Mouse (Mus musculus) megakaryocyte, embryonic 14.5 days (primary cell): Measurements from ENCODE around the gene Tfb1m. TPM values are rescaled to one million over a fixed set of nuclear protein-coding genes. Genes with fewer than 3 reads are reported as not detected.

ENCODE experiments used
- H3K27me3 ChIP-seq: replicated peaks from 2 replicates; pipeline ENCODE3; 2012; ENCODE audit warnings: inconsistent platforms
- H3K36me3 ChIP-seq: replicated peaks from 2 replicates; pipeline ENCODE3; 2012; ENCODE audit warnings: low read length, inconsistent platforms, mixed read lengths
- H3K4me1 ChIP-seq: 2 replicates; pipeline ENCODE4 v1.6.1; 2012; ENCODE audit warnings: inconsistent platforms
- H3K4me3 ChIP-seq: replicated peaks from 2 replicates; pipeline ENCODE3; 2012; ENCODE audit warnings: moderate library complexity, mild to moderate bottlenecking, inconsistent platforms
- H3K9me3 ChIP-seq: 2 replicates; pipeline ENCODE4 v1.6.1; 2012; ENCODE audit warnings: inconsistent platforms
- FLI1 ChIP-seq: IDR thresholded peaks from 2 replicates; pipeline ENCODE4 v1.6.1; 2012; ENCODE audit warnings: low read length, inconsistent platforms, mixed read lengths
- GATA1 ChIP-seq: IDR thresholded peaks from 3 replicates; pipeline ENCODE4 v1.6.1; 2012; ENCODE audit warnings: mixed read lengths, low read length, inconsistent platforms, borderline replicate concordance
- polyA plus RNA-seq: library from polyadenylated mRNA; stranded (reverse); fragments of >175 nt; gene quantifications from 2 replicates; pipeline ENCODE4 v1.2.3, GENCODE M21; 2012; ENCODE audit warnings: low replicate concordance; ENCODE audit not compliant: insufficient read depth

Gene Tfb1m
- polyA plus RNA-seq, 1 experiment, result 0.53 TPM

GRCm38 (mm10) chr17:3547725-3548124 lies 9.9 kb downstream of the Tfb1m start:
- H3K36me3 ChIP-seq, result peaks cover 35% of the 10 kb centered on the region
- H3K27me3 ChIP-seq, result no peaks in the 10 kb centered on the region
- peaks cover 31% of the 10 kb centered on the region for H3K4me1 ChIP-seq
- TF ChIP-seq GATA1 (no peak), FLI1 (no peak)
- no peaks in the 10 kb centered on the region for H3K9me3 ChIP-seq
- no peak overlapping the region for H3K4me3 ChIP-seq

GRCm38 (mm10) chr17:3541033-3541432 lies 16.5 kb downstream of the Tfb1m start:
- peaks cover 43% of the 10 kb centered on the region for H3K36me3 ChIP-seq
- no peaks in the 10 kb centered on the region for H3K9me3 ChIP-seq
- H3K27me3 ChIP-seq, result no peaks in the 10 kb centered on the region
- TF ChIP-seq GATA1, result no peak
- TF ChIP-seq FLI1, result no peak
- no peak overlapping the region for H3K4me3 ChIP-seq
- peaks cover 42% of the 10 kb centered on the region for H3K4me1 ChIP-seq

GRCm38 (mm10) chr17:3540304-3540703 lies 17.3 kb downstream of the Tfb1m start:
- H3K27me3 ChIP-seq, result no peaks in the 10 kb centered on the region
- no peaks in the 10 kb centered on the region for H3K9me3 ChIP-seq
- H3K4me3 ChIP-seq, result peak overlapping the region; percentile 0
- H3K4me1 ChIP-seq, result peaks cover 40% of the 10 kb centered on the region
- H3K36me3 ChIP-seq, result peaks cover 43% of the 10 kb centered on the region
- TF ChIP-seq GATA1 (no peak), FLI1 (no peak)

GRCm38 (mm10) chr17:3533425-3533824 lies 24.2 kb downstream of the Tfb1m start:
- Histone ChIP-seq H3K4me3 (no peak overlapping the region), H3K9me3 (no peaks in the 10 kb centered on the region), H3K27me3 (no peaks in the 10 kb centered on the region), H3K36me3 (peaks cover 33% of the 10 kb centered on the region), H3K4me1 (peaks cover 32% of the 10 kb centered on the region)
- TF ChIP-seq FLI1, result no peak
- TF ChIP-seq GATA1, result no peak

- no peak within 1 kb of the TSS for H3K4me3 ChIP-seq
- TF ChIP-seq FLI1 (no peak), GATA1 (no peak)
- H3K4me1 ChIP-seq, result peaks cover 29% of the 10 kb centered on the region
- H3K9me3 ChIP-seq, result no peaks in the 10 kb centered on the region
- H3K36me3 ChIP-seq, result peaks cover 30% of the 10 kb centered on the region
- no peaks in the 10 kb centered on the region for H3K27me3 ChIP-seq
These were observed 25.3 kb downstream of the Tfb1m start, which contains the start of gene Cldn20 for GRCm38 (mm10) chr17:3532254-3532653. Gene Cldn20, plus strand, starts transcription at chr17:3532554.

GRCm38 (mm10) chr17:3531641-3532040 lies 25.9 kb downstream of the Tfb1m start:
- no peaks in the 10 kb centered on the region for H3K27me3 ChIP-seq
- no peak for TF ChIP-seq GATA1
- peaks cover 34% of the 10 kb centered on the region for H3K36me3 ChIP-seq
- no peaks in the 10 kb centered on the region for H3K9me3 ChIP-seq
- peaks cover 29% of the 10 kb centered on the region for H3K4me1 ChIP-seq
- H3K4me3 ChIP-seq, result no peak overlapping the region

- peaks cover 35% of the 10 kb centered on the region for H3K4me1 ChIP-seq
- TF ChIP-seq GATA1 (no peak), FLI1 (no peak)
- no peaks in the 10 kb centered on the region for H3K27me3 ChIP-seq
- peaks cover 40% of the 10 kb centered on the region for H3K36me3 ChIP-seq
- H3K9me3 ChIP-seq, result no peaks in the 10 kb centered on the region
- no peak overlapping the region for H3K4me3 ChIP-seq
These were observed 27.0 kb downstream of the Tfb1m start for GRCm38 (mm10) chr17:3530549-3530948.

GRCm38 (mm10) chr17:3529523-3529922 lies 28.1 kb downstream of the Tfb1m start:
- peaks cover 40% of the 10 kb centered on the region for H3K36me3 ChIP-seq
- peaks cover 32% of the 10 kb centered on the region for H3K4me1 ChIP-seq
- no peaks in the 10 kb centered on the region for H3K27me3 ChIP-seq
- no peaks in the 10 kb centered on the region for H3K9me3 ChIP-seq
- H3K4me3 ChIP-seq, result no peak overlapping the region
- no peak for TF ChIP-seq GATA1

GRCm38 (mm10) chr17:3527841-3528471 lies 29.6 kb downstream of the Tfb1m start:
- Histone ChIP-seq H3K4me3 (no peak overlapping the region), H3K4me1 (peaks cover 32% of the 10 kb centered on the region), H3K27me3 (no peaks in the 10 kb centered on the region), H3K36me3 (peaks cover 39% of the 10 kb centered on the region), H3K9me3 (no peaks in the 10 kb centered on the region)
- TF ChIP-seq FLI1 (no peak), GATA1 (no peak)

GRCm38 (mm10) chr17:3520344-3520743 lies 37.2 kb downstream of the Tfb1m start:
- peaks cover 47% of the 10 kb centered on the region for H3K36me3 ChIP-seq
- no peaks in the 10 kb centered on the region for H3K9me3 ChIP-seq
- TF ChIP-seq FLI1, result no peak
- H3K4me3 ChIP-seq, result no peak overlapping the region
- no peaks in the 10 kb centered on the region for H3K27me3 ChIP-seq
- H3K4me1 ChIP-seq, result peaks cover 4% of the 10 kb centered on the region; the same call in 1 of the 2 replicates

- Histone ChIP-seq H3K4me3 (no peak overlapping the region), H3K4me1 (peaks cover 4% of the 10 kb centered on the region), H3K36me3 (peaks cover 31% of the 10 kb centered on the region), H3K27me3 (no peaks in the 10 kb centered on the region), H3K9me3 (no peaks in the 10 kb centered on the region)
- TF ChIP-seq GATA1, result no peak
- TF ChIP-seq FLI1, result no peak
These were observed 41.2 kb downstream of the Tfb1m start for GRCm38 (mm10) chr17:3516406-3516805.
